Mouse (Mus musculus) CD4-positive, CD25-positive, alpha-beta regulatory T cell, adult 9 weeks (primary cell): ENCODE results near the gene Ccdc151. TPM values are rescaled to one million over a fixed set of nuclear protein-coding genes. Genes with fewer than 3 reads are reported as not detected.

Source experiments
- polyA plus RNA-seq: library from polyadenylated mRNA; unstranded; fragments of 100-300 nt; shearing (Covaris generic); gene quantifications from one replicate; pipeline ENCODE4 v1.2.1, GENCODE M21; 2017

Ccdc151 gene
- polyA plus RNA-seq: not detected

GRCm38 (mm10) chr9:22002194-22003162, at the start of gene Ccdc151, which contains the start of gene Prkcsh:
Ccdc151 (minus strand) TSS chr9:22002634.
Prkcsh (plus strand) TSS chr9:22002806.

GRCm38 (mm10) chr9:22051958-22052254, 49.5 kb upstream of the Ccdc151 start, which contains the start of gene Elavl3:
Elavl3 (minus strand) TSS chr9:22052023.

GRCm38 (mm10) chr9:21989230-21990110, 13.0 kb downstream of the Ccdc151 start, which contains the start of gene Rgl3:
Rgl3 (minus strand) TSS chr9:21989446.

DNA sequence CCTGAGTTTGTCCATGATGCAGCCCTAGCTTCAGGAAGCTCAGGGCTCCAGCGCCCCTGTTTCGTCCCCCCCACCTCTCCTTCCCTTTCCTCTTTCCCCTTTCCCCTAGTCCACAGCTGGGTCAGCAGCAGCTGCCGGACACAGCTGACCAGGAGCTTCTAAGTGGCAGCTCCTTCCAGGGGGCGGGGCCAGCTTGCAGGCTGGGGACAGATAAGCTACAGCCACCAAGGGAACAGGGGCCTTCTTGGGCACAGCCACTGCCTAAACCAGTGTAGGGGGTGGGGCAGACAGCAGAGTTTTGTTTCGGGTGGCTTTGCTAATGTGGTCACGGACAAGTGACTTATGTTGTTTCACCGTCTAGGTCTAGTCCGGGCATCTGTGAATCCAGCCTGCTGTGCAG, 39.0 kb downstream of the Ccdc151 start, which contains the start of gene Epor:
Gene Epor (minus strand): TSS at position 90 of the 400 bp plus-strand sequence.

GRCm38 (mm10) chr9:21955570-21956281, 46.7 kb downstream of the Ccdc151 start, which contains the start of gene Swsap1:
Swsap1 (plus strand) TSS chr9:21955755.

Other genes starting within 250 kb of the Ccdc151 start
- 5.5 TPM for gene Spc24, start 242.3 kb downstream of the Ccdc151 start, polyA plus RNA-seq
- gene Kank2, start 203.9 kb downstream of the Ccdc151 start, polyA plus RNA-seq: not detected
- gene Angptl8, start 167.1 kb downstream of the Ccdc151 start, polyA plus RNA-seq: not detected
- gene Dock6, start 150.0 kb downstream of the Ccdc151 start, polyA plus RNA-seq: 3.3 TPM
- 13.6 TPM for gene Rab3d, start 84.4 kb downstream of the Ccdc151 start, polyA plus RNA-seq
- gene Ccdc159, start 75.2 kb downstream of the Ccdc151 start, polyA plus RNA-seq: 0.25 TPM
- gene Tmem205, start 75.1 kb downstream of the Ccdc151 start, polyA plus RNA-seq: 4.0 TPM
- 1.1 TPM for gene Plppr2, start 65.6 kb downstream of the Ccdc151 start, polyA plus RNA-seq
- 6.5 TPM for gene Swsap1, start 46.9 kb downstream of the Ccdc151 start, polyA plus RNA-seq
- 0.51 TPM for gene Epor, start 39.1 kb downstream of the Ccdc151 start, polyA plus RNA-seq
- not detected for gene Rgl3, start 13.2 kb downstream of the Ccdc151 start, polyA plus RNA-seq
- 101 TPM for gene Prkcsh, start 172 bp upstream of the Ccdc151 start, polyA plus RNA-seq
- gene Elavl3, start 49.4 kb upstream of the Ccdc151 start, polyA plus RNA-seq: not detected
- gene Gm49318, start 68.6 kb upstream of the Ccdc151 start, polyA plus RNA-seq: not detected
- gene Zfp653, start 68.7 kb upstream of the Ccdc151 start, polyA plus RNA-seq: 5.5 TPM
- gene Ecsit, start 82.8 kb upstream of the Ccdc151 start, polyA plus RNA-seq: 58.0 TPM
- not detected for gene Cnn1, start 96.6 kb upstream of the Ccdc151 start, polyA plus RNA-seq
- gene Elof1, start 114.5 kb upstream of the Ccdc151 start, polyA plus RNA-seq: 103 TPM
- gene Acp5, start 133.1 kb upstream of the Ccdc151 start, polyA plus RNA-seq: 342 TPM
- 54.8 TPM for gene Pigyl, start 154.2 kb upstream of the Ccdc151 start, polyA plus RNA-seq
- gene Zfp872, start 185.5 kb upstream of the Ccdc151 start, polyA plus RNA-seq: not detected
- 60.9 TPM for gene Zfp809, start 223.1 kb upstream of the Ccdc151 start, polyA plus RNA-seq